Mouse (Mus musculus) lung, adult 2 months (tissue): ENCODE data around the gene Bphl.

Experiments used
- CTCF ChIP-seq: fragments of 200-500 bp; IDR thresholded peaks from 2 replicates; pipeline ENCODE4 v1.5.1; 2011; ENCODE audit warnings: mild to moderate bottlenecking, low read length, control low read depth; ENCODE audit not compliant: insufficient read depth
- POLR2A ChIP-seq: fragments of 200-500 bp; IDR thresholded peaks from 2 replicates; pipeline ENCODE4 v1.6.1; 2011; ENCODE audit warnings: low read depth, mild to moderate bottlenecking, control low read depth, low read length, borderline replicate concordance; ENCODE audit errors: extremely low read depth

- TF ChIP-seq CTCF (peak; percentile 87), POLR2A (no peak)
These were observed 9.1 kb downstream of the Bphl start for GRCm38 (mm10) chr13:34046421-34047012.
